In genomic region chr1:106600841-106601240, GRCm38 (mm10) we compare ENCODE assay signal across 22 mouse cellular contexts.
A peak's percentile ranks its signal among the peaks of the same experiment; 100 is the strongest.
DNase-seq lines count a peak whose midpoint lies in the region; ATAC-seq lines count a peak whose summit lies in the region.
"Had no signal": no experiment of that assay in that cellular context is flagged by ENCODE, and none has a peak within 500 bp of the region (broad histone marks: within the 10 kb centered on the region; RNA-seq: fewer than 3 reads in every experiment).

No protein-coding gene starts in this region.

- 0 out of 2 replicates have a peak, but pooled peaks have one; percentile 13 for ATAC-seq in neutrophil, adult 5-6 weeks (ENCODE audit: extremely low read depth, insufficient number of reproducible peaks, low FRiP score, poor library complexity, severe bottlenecking)
- ATAC-seq in forebrain, embryonic 11.5 days (replicated peaks; ENCODE audit: low FRiP score) = no peak
- ATAC-seq: forebrain, postnatal 0 days; intestine, embryonic 16.5 days had no signal

- intact Hi-C loops in heart, postnatal 36 days (cut with DNase I) = no loop called here

- no peaks in the 10 kb centered on the region for H3K9me3 ChIP-seq in forebrain, embryonic 11.5 days (ENCODE audit: control insufficient read depth, low read length)
- H3K9me3 ChIP-seq: embryonic facial prominence, embryonic 15.5 days; limb, embryonic 12.5 days; lung, embryonic 15.5 days had no signal

- WGBS in forebrain, embryonic 11.5 days = 90% methylated on average over 5 of the region's 5 CpGs

- H3K9ac ChIP-seq in forebrain, embryonic 11.5 days (ENCODE audit: low read length) = no peak overlapping the region
- H3K9ac ChIP-seq: embryonic facial prominence, embryonic 15.5 days; forebrain, postnatal 0 days; hindbrain, embryonic 14.5 days; limb, embryonic 12.5 days; liver, embryonic 14.5 days; lung, embryonic 15.5 days had no signal

- no peak overlapping the region for H3K4me3 ChIP-seq in forebrain, embryonic 11.5 days (ENCODE audit: low read depth, low read length)
- H3K4me3 ChIP-seq: embryonic facial prominence, embryonic 15.5 days; limb, embryonic 12.5 days; lung, embryonic 15.5 days; myocyte had no signal

- H3K27ac ChIP-seq in forebrain, embryonic 11.5 days (ENCODE audit: low read depth, low read length) = no peak overlapping the region
- H3K27ac ChIP-seq: embryonic facial prominence, embryonic 15.5 days; hindbrain, embryonic 14.5 days; limb, embryonic 12.5 days; liver, embryonic 14.5 days; lung, embryonic 15.5 days had no signal

- H3K4me1 ChIP-seq in forebrain, embryonic 11.5 days (replicated peaks; ENCODE audit: control insufficient read depth, insufficient read depth, low read length) = no peaks in the 10 kb centered on the region

- no peaks in the 10 kb centered on the region for H3K36me3 ChIP-seq in forebrain, embryonic 11.5 days (ENCODE audit: control insufficient read depth, insufficient read depth, low read length)
- H3K36me3 ChIP-seq: embryonic facial prominence, embryonic 15.5 days; limb, embryonic 12.5 days; lung, embryonic 15.5 days had no signal

- no peaks in the 10 kb centered on the region for H3K27me3 ChIP-seq in forebrain, embryonic 11.5 days (ENCODE audit: control insufficient read depth, insufficient read depth, low read length)
- H3K27me3 ChIP-seq: embryonic facial prominence, embryonic 15.5 days; limb, embryonic 12.5 days; lung, embryonic 15.5 days had no signal

- peak; percentile 69 for DNase-seq in heart, adult 11 months
- DNase-seq in heart, postnatal 36 days = no peak
- peak; percentile 77 for DNase-seq in CD4-positive helper T cell, adult 2 months (ENCODE audit: low read depth, low spot score)
- DNase-seq in induced T-regulatory cell, adult 2 months (ENCODE audit: low read depth) = peak; percentile 73
- no peak for DNase-seq in ovary, postnatal 10 days (ENCODE audit: low spot score)
- DNase-seq in forebrain, embryonic 11.5 days (ENCODE audit: low spot score) = no peak
- no peak for DNase-seq in heart, postnatal 4 days
- DNase-seq: adrenal gland, adult 2 months; cerebellum, adult 8-10 months; forebrain, postnatal 0 days; heart, postnatal 10 days; midbrain, embryonic 14.5 days; retina, postnatal 1 day had no signal

- H3K4me2 ChIP-seq in forebrain, embryonic 11.5 days (ENCODE audit: low read depth, low read length, severe bottlenecking) = no peak overlapping the region
- H3K4me2 ChIP-seq: embryonic facial prominence, embryonic 15.5 days; heart, embryonic 11.5 days; hindbrain, embryonic 14.5 days; limb, embryonic 12.5 days; lung, embryonic 15.5 days had no signal

Comparison
In these comparisons a context has a peak if more than half of its experiments do, and no peak if none do; other contexts are left out.
1. DNase-seq: peak in heart, adult 11 months (single experiment), CD4-positive helper T cell, adult 2 months (single experiment) and induced T-regulatory cell, adult 2 months (single experiment); none in heart, postnatal 36 days (0 of 2), ovary, postnatal 10 days (single experiment), forebrain, embryonic 11.5 days (single experiment) and heart, postnatal 4 days (single experiment).